Mouse (Mus musculus) midbrain, embryonic 16.5 days (tissue): Measurements from ENCODE around the gene Mta2. TPM values are rescaled to one million over a fixed set of nuclear protein-coding genes. Genes with fewer than 3 reads are reported as not detected.

Experiments
- polyA plus RNA-seq: library from polyadenylated mRNA; unstranded; fragments of >200 nt; fragmentation: Nextera tagmentation; extraction: Ambion mirVana; gene quantifications from 2 replicates; pipeline ENCODE4 v1.2.1, GENCODE M21; 2015

Gene Mta2
- polyA plus RNA-seq, 1 experiment from 2014 or later = 108 TPM

Other genes with a start within 250 kb of the Mta2 start
- gene Slc3a2, start 218.5 kb upstream of the Mta2 start, polyA plus RNA-seq = 176 and 182 TPM in 2 replicates
- 93.1 and 95.9 TPM in 2 replicates for gene Wdr74, start 206.0 kb upstream of the Mta2 start, polyA plus RNA-seq
- gene 1700092M07Rik, start 201.2 kb upstream of the Mta2 start, polyA plus RNA-seq = 1.2 and 1.8 TPM in 2 replicates
- gene Stx5a, start 200.5 kb upstream of the Mta2 start, polyA plus RNA-seq = 122 and 123 TPM in 2 replicates
- gene Nxf1, start 184.8 kb upstream of the Mta2 start, polyA plus RNA-seq = 146 and 169 TPM in 2 replicates
- gene Tmem223, start 170.9 kb upstream of the Mta2 start, polyA plus RNA-seq = 195 and 202 TPM in 2 replicates
- 26.4 and 26.6 TPM in 2 replicates for gene Tmem179b, start 167.4 kb upstream of the Mta2 start, polyA plus RNA-seq
- gene Taf6l, start 155.5 kb upstream of the Mta2 start, polyA plus RNA-seq = 30.7 and 32.9 TPM in 2 replicates
- 136 and 140 TPM in 2 replicates for gene Polr2g, start 143.3 kb upstream of the Mta2 start, polyA plus RNA-seq
- gene Zbtb3, start 139.3 kb upstream of the Mta2 start, polyA plus RNA-seq = 7.6 and 8.9 TPM in 2 replicates
- gene Ttc9c, start 122.5 kb upstream of the Mta2 start, polyA plus RNA-seq = 55.0 and 61.6 TPM in 2 replicates
- gene Hnrnpul2, start 121.9 kb upstream of the Mta2 start, polyA plus RNA-seq = 5.3 and 6.2 TPM in 2 replicates
- not detected in 2 replicates for gene AC129217.1, start 112.1 kb upstream of the Mta2 start, polyA plus RNA-seq
- 101 and 105 TPM in 2 replicates for gene Bscl2, start 104.4 kb upstream of the Mta2 start, polyA plus RNA-seq
- gene Gng3, start 102.7 kb upstream of the Mta2 start, polyA plus RNA-seq = 477 and 539 TPM in 2 replicates
- gene Lrrn4cl, start 91.1 kb upstream of the Mta2 start, polyA plus RNA-seq = 0.62 and 0.92 TPM in 2 replicates
- gene Ubxn1, start 70.4 kb upstream of the Mta2 start, polyA plus RNA-seq = 130 and 142 TPM in 2 replicates
- 54.5 and 59.8 TPM in 2 replicates for gene Uqcc3, start 61.0 kb upstream of the Mta2 start, polyA plus RNA-seq
- gene Lbhd1, start 58.1 kb upstream of the Mta2 start, polyA plus RNA-seq = 30.5 and 31.7 TPM in 2 replicates
- gene Gm49403, start 57.9 kb upstream of the Mta2 start, polyA plus RNA-seq = not detected in 2 replicates
- 35.4 and 39.2 TPM in 2 replicates for gene 1810009A15Rik, start 53.0 kb upstream of the Mta2 start, polyA plus RNA-seq
- 0.43 TPM in 1 of 2 replicates, not detected in the other for gene Gm49416, start 52.9 kb upstream of the Mta2 start, polyA plus RNA-seq
- 29.2 and 30.9 TPM in 2 replicates for gene Ints5, start 48.9 kb upstream of the Mta2 start, polyA plus RNA-seq
- 76.8 and 84.0 TPM in 2 replicates for gene Ganab, start 43.8 kb upstream of the Mta2 start, polyA plus RNA-seq
- 87.8 and 95.7 TPM in 2 replicates for gene B3gat3, start 21.5 kb upstream of the Mta2 start, polyA plus RNA-seq
- 1.4 and 2.2 TPM in 2 replicates for gene Rom1, start 12.5 kb upstream of the Mta2 start, polyA plus RNA-seq
- 8.6 and 9.1 TPM in 2 replicates for gene Eml3, start 12.3 kb upstream of the Mta2 start, polyA plus RNA-seq
- 25.6 and 26.2 TPM in 2 replicates for gene Tut1, start 12.0 kb downstream of the Mta2 start, polyA plus RNA-seq
- gene Eef1g, start 25.2 kb downstream of the Mta2 start, polyA plus RNA-seq = 283 and 293 TPM in 2 replicates
- gene Ahnak, start 47.4 kb downstream of the Mta2 start, polyA plus RNA-seq = 2.7 and 3.2 TPM in 2 replicates
- not detected in 2 replicates for gene Scgb1a1, start 146.1 kb downstream of the Mta2 start, polyA plus RNA-seq
- gene Asrgl1, start 193.8 kb downstream of the Mta2 start, polyA plus RNA-seq = 30.3 and 31.8 TPM in 2 replicates